Mouse (Mus musculus): Measurements from ENCODE around the gene Senp5. TPM values are rescaled to one million over a fixed set of nuclear protein-coding genes. Genes with fewer than 3 reads are reported as not detected.

Gene Senp5
- total RNA-seq (2023) = 10 to 100 TPM; 11.7 to 12.0 TPM

GRCm38 (mm10) chr16:32002509-32003477, at the start of gene Senp5:
Gene Senp5 (minus strand): TSS chr16:32003287.

GRCm38 (mm10) chr16:31948345-31948774, 54.7 kb downstream of the Senp5 start, which contains the start of the genes 0610012G03Rik and Ncbp2:
Gene 0610012G03Rik (minus strand): TSS chr16:31948494.
Gene Ncbp2 (plus strand): TSS chr16:31948513.

DNA sequence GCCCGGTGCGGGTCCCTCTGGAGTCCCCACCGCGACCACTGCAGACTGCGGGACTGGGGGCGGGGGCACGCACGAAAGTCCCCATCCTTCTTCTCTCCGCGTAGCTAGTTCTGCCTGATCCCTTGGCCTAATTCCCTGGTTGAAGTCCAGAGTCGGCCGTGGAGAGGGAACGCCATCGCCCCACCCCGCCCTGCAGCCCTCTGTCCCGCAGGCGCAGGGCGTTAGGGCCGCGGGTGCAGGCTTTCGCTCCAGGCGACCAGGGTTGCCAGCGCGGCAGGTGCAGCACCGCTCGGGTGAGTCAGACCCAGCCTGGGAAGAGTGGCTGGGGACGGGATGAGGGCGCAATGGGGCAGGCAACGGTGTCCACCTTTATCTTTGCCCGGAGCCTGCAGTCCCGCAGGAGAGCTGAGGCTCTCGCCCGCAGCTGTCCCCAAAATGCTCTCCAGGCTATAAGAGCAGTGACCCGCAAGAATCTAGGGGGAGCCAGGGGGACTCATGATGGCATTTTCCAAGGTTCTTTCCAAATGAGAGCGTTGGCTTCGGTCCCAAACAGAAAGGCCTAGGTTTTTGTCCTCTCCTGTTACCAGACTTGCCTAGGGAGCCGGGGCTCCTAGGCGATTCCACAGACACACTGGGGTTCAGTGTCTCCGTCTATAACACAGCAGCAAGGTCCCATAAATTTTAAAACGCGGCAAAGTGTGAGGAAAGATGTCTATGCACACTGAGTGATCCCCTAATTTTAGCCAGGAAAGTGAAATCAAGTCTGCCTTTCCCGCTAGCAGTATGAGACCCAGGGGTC, 69.1 kb downstream of the Senp5 start, which contains the start of gene Pigz:
TSS of gene Pigz (plus strand) at position 101 of the 799 bp plus-strand sequence.

Other genes with a start within 250 kb of the Senp5 start
- not detected for gene Meltf, start 124.5 kb downstream of the Senp5 start, total RNA-seq (2023)
- under 1 TPM in 1 of 2 experiments, not detected in 1; 0.94 TPM for gene Pigz, start 69.4 kb downstream of the Senp5 start, total RNA-seq (2023)
- 10 to 100 TPM; 12.0 to 13.0 TPM for gene 0610012G03Rik, start 54.8 kb downstream of the Senp5 start, total RNA-seq (2023)
- 10 to 100 TPM; 13.8 to 15.2 TPM for gene Ncbp2, start 54.8 kb downstream of the Senp5 start, total RNA-seq (2023)
- gene Pak2, start 76.1 kb upstream of the Senp5 start, total RNA-seq (2023) = 100 to 1,000 TPM; 100 to 108 TPM
- 10 to 100 TPM; 39.5 to 43.8 TPM for gene Pigx, start 96.5 kb upstream of the Senp5 start, total RNA-seq (2023)
- gene Cep19, start 96.5 kb upstream of the Senp5 start, total RNA-seq (2023) = 10 to 100 TPM; 32.0 to 36.1 TPM
- gene Nrros, start 162.3 kb upstream of the Senp5 start, total RNA-seq (2023) = 100 to 1,000 TPM; 115 to 137 TPM
- 1 to 10 TPM; 3.9 to 4.9 TPM for gene Bex6, start 176.5 kb upstream of the Senp5 start, total RNA-seq (2023)
- 1 to 10 TPM; 9.6 to 9.8 TPM for gene Fbxo45, start 243.9 kb upstream of the Senp5 start, total RNA-seq (2023)
- gene Wdr53, start 243.9 kb upstream of the Senp5 start, total RNA-seq (2023) = 10 to 100 TPM in 1 of 2 experiments, 1 to 10 TPM in 1; 7.7 to 10.3 TPM

Data from neutrophil, adult 83 days (primary cell).